Mouse (Mus musculus): Measurements from ENCODE around the gene Zfp579. TPM values are rescaled to one million over a fixed set of nuclear protein-coding genes. Genes with fewer than 3 reads are reported as not detected.

Zfp579 gene
- total RNA-seq, 2 experiments from 2014 or later = 14.3 to 18.1 TPM

Other genes with a start within 250 kb of the Zfp579 start
- gene Cox6b2, start 243.1 kb downstream of the Zfp579 start, total RNA-seq (2021) = 1 to 10 TPM; 5.2 to 7.0 TPM
- not detected for gene Fam71e2, start 224.9 kb downstream of the Zfp579 start, total RNA-seq (2021)
- under 1 TPM in 1 of 2 experiments, not detected in 1; 0.12 TPM for gene Il11, start 213.3 kb downstream of the Zfp579 start, total RNA-seq (2021)
- not detected for gene Tmem190, start 213.2 kb downstream of the Zfp579 start, total RNA-seq (2021)
- 1 to 10 TPM; 4.2 to 4.3 TPM for gene Tmem238, start 206.5 kb downstream of the Zfp579 start, total RNA-seq (2021)
- gene Rpl28, start 203.3 kb downstream of the Zfp579 start, total RNA-seq (2021) = 100 to 1,000 TPM; 469 to 532 TPM
- 100 to 1,000 TPM in 1 of 2 experiments, 10 to 100 TPM in 1; 97.9 to 112 TPM for gene Ube2s, start 183.6 kb downstream of the Zfp579 start, total RNA-seq (2021)
- gene Shisa7, start 151.5 kb downstream of the Zfp579 start, total RNA-seq (2021) = under 1 TPM in 1 of 2 experiments, not detected in 1; 0.05 TPM
- gene Isoc2b, start 125.9 kb downstream of the Zfp579 start, total RNA-seq (2021) = 1 to 10 TPM; 3.1 to 4.2 TPM
- gene Isoc2a, start 119.0 kb downstream of the Zfp579 start, total RNA-seq (2021) = 10 to 100 TPM; 22.9 to 27.0 TPM
- gene Gm36210, start 89.6 kb downstream of the Zfp579 start, total RNA-seq (2021) = not detected
- gene Zfp628, start 80.9 kb downstream of the Zfp579 start, total RNA-seq (2021) = 1 to 10 TPM; 9.4 to 9.6 TPM
- 1 to 10 TPM; 5.9 to 6.1 TPM for gene Nat14, start 74.1 kb downstream of the Zfp579 start, total RNA-seq (2021)
- gene Ssc5d, start 70.4 kb downstream of the Zfp579 start, total RNA-seq (2021) = 1 to 10 TPM; 7.8 TPM
- 10 to 100 TPM in 1 of 2 experiments, 1 to 10 TPM in 1; 4.2 to 11.6 TPM for gene Sbk2, start 31.8 kb downstream of the Zfp579 start, total RNA-seq (2021)
- gene Sbk3, start 25.0 kb downstream of the Zfp579 start, total RNA-seq (2021) = 10 to 100 TPM; 14.9 to 37.3 TPM
- 1 to 10 TPM; 8.1 to 8.6 TPM for gene Zfp524, start 18.3 kb upstream of the Zfp579 start, total RNA-seq (2021)
- 10 to 100 TPM; 17.0 to 20.2 TPM for gene Fiz1, start 18.5 kb upstream of the Zfp579 start, total RNA-seq (2021)
- not detected for gene Gm44973, start 19.3 kb upstream of the Zfp579 start, total RNA-seq (2021)
- gene Zfp865, start 24.2 kb upstream of the Zfp579 start, total RNA-seq (2021) = 10 to 100 TPM; 18.2 to 19.9 TPM
- gene Ccdc106, start 24.4 kb upstream of the Zfp579 start, total RNA-seq (2021) = under 1 TPM; 0.17 TPM
- not detected for gene 4632433K11Rik, start 38.0 kb upstream of the Zfp579 start, total RNA-seq (2021)
- 1 to 10 TPM; 5.0 to 6.6 TPM for gene Zfp784, start 42.3 kb upstream of the Zfp579 start, total RNA-seq (2021)
- gene Zfp580, start 55.4 kb upstream of the Zfp579 start, total RNA-seq (2021) = 1 to 10 TPM; 5.5 to 7.9 TPM
- gene U2af2, start 66.0 kb upstream of the Zfp579 start, total RNA-seq (2021) = 10 to 100 TPM; 85.6 to 94.1 TPM
- 100 to 1,000 TPM; 181 TPM for gene Epn1, start 84.1 kb upstream of the Zfp579 start, total RNA-seq (2021)
- gene Rfpl4, start 120.8 kb upstream of the Zfp579 start, total RNA-seq (2021) = not detected
- 1 to 10 TPM; 5.3 to 5.8 TPM for gene Rasl2-9, start 129.8 kb upstream of the Zfp579 start, total RNA-seq (2021)
- gene Vmn1r55, start 153.5 kb upstream of the Zfp579 start, total RNA-seq (2021) = not detected
- not detected for gene Vmn1r56, start 200.6 kb upstream of the Zfp579 start, total RNA-seq (2021)
- gene Vmn1r57, start 222.3 kb upstream of the Zfp579 start, total RNA-seq (2021) = not detected